Mouse (Mus musculus) stomach, embryonic 16.5 days (tissue): ENCODE results near the gene Arf4. TPM values are rescaled to one million over a fixed set of nuclear protein-coding genes. Genes with fewer than 3 reads are reported as not detected.
"Not testable (repeated sequence)": the region's sequence is repeated elsewhere in the genome, so short reads cannot be mapped to it uniquely, and the experiment has no call there.

ENCODE experiments used
- ATAC-seq: fragments of 200-750 bp; cut with Nextera tagmentation; 2 replicates; pipeline ENCODE4 v1.8.0; 2017; ENCODE audit warnings: moderate number of reproducible peaks, moderate TSS enrichment; ENCODE audit not compliant: insufficient read depth, low FRiP score
- H3K27ac ChIP-seq: fragments of 300-500 bp; sonication (generic); 2 replicates; pipeline ENCODE4 v1.5.1; 2014; ENCODE audit warnings: low read length
- H3K27me3 ChIP-seq: fragments of 300-500 bp; sonication (generic); 2 replicates; pipeline ENCODE4 v1.6.1; 2014; ENCODE audit warnings: low read length, control low read depth, mixed read lengths; ENCODE audit not compliant: control insufficient read depth, insufficient read depth
- H3K36me3 ChIP-seq: fragments of 300-500 bp; sonication (generic); 2 replicates; pipeline ENCODE4 v1.6.1; 2014; ENCODE audit warnings: low read length; ENCODE audit not compliant: control insufficient read depth, insufficient read depth
- H3K4me1 ChIP-seq: fragments of 300-500 bp; sonication (generic); 2 replicates; pipeline ENCODE4 v1.6.1; 2014; ENCODE audit warnings: low read length, control low read depth, mixed read lengths; ENCODE audit not compliant: control insufficient read depth, insufficient read depth
- H3K4me2 ChIP-seq: fragments of 300-500 bp; sonication (generic); 2 replicates; pipeline ENCODE4 v1.6.1; 2014; ENCODE audit warnings: low read depth, low read length, mixed read lengths
- H3K4me3 ChIP-seq: fragments of 300-500 bp; sonication (generic); replicated peaks from 2 replicates; pipeline ENCODE4 v1.5.1; 2014; ENCODE audit warnings: mild to moderate bottlenecking, low read length
- H3K9ac ChIP-seq: fragments of 300-500 bp; sonication (generic); 2 replicates; pipeline ENCODE4 v1.6.1; 2014; ENCODE audit warnings: low read length
- H3K9me3 ChIP-seq: fragments of 300-500 bp; sonication (generic); replicated peaks from 2 replicates; pipeline ENCODE4 v1.6.1; 2016; ENCODE audit warnings: low read length, control low read depth; ENCODE audit not compliant: control insufficient read depth
- WGBS: fragments of 180-500 bp; shearing (Covaris S2); extraction: QIAGEN DNeasy Blood & Tissue Kit; methylation state at CpG from one replicate; pipeline ENCODE4 v1.1.7; 2014; 5-methylcytosine and 5-hydroxymethylcytosine counted together
- polyA plus RNA-seq: library from polyadenylated mRNA; unstranded; fragments of >200 nt; fragmentation: Nextera tagmentation; extraction: Ambion mirVana; gene quantifications from 2 replicates; pipeline ENCODE4 v1.2.1, GENCODE M21; 2015

The Arf4 gene
- polyA plus RNA-seq, 1 experiment from 2014 or later: 647 TPM

- not testable (repeated sequence) for H3K4me3 ChIP-seq, H3K27ac ChIP-seq, H3K9ac ChIP-seq, H3K27me3 ChIP-seq, ATAC-seq, H3K9me3 ChIP-seq, H3K4me2 ChIP-seq, H3K36me3 ChIP-seq, H3K4me1 ChIP-seq
- 52% methylated on average over 17 of the region's 17 CpGs for WGBS
These were observed 34.2 kb downstream of the Arf4 start for GRCm38 (mm10) chr14:26671870-26672615.

GRCm38 (mm10) chr14:26674476-26675169 is 36.7 kb downstream of the Arf4 start:
- WGBS: 68% methylated on average over 2 of the region's 2 CpGs
- peak; percentile 59; the same call in 1 of the 2 replicates for ATAC-seq
- H3K9me3 ChIP-seq: not testable (repeated sequence)

GRCm38 (mm10) chr14:26675371-26675770 is 37.5 kb downstream of the Arf4 start:
- ATAC-seq: no peak
- H3K4me3 ChIP-seq: 0 out of 2 replicates have a peak overlapping the region, but pooled peaks have one; percentile 2
- H3K27ac ChIP-seq: peak overlapping the region; percentile 15; the same call in 1 of the 2 replicates
- H3K9ac ChIP-seq: no peak overlapping the region
- H3K4me2 ChIP-seq: peak overlapping the region; percentile 21
- 20% methylated on average over 12 of the region's 12 CpGs for WGBS
- H3K36me3 ChIP-seq: no peaks in the 10 kb centered on the region
- H3K9me3 ChIP-seq: no peaks in the 10 kb centered on the region; the same call in 1 of the 2 replicates
- H3K27me3 ChIP-seq: no peaks in the 10 kb centered on the region
- H3K4me1 ChIP-seq: peaks cover 4% of the 10 kb centered on the region; the same call in 1 of the 2 replicates

More at GRCm38 (mm10) chr14:26674476-26675169, 36.7 kb downstream of the Arf4 start:
- not testable (repeated sequence) for H3K4me1 ChIP-seq, H3K36me3 ChIP-seq, H3K4me2 ChIP-seq, H3K27me3 ChIP-seq, H3K9ac ChIP-seq, H3K4me3 ChIP-seq
- peak overlapping the region; percentile 15 for H3K27ac ChIP-seq

GRCm38 (mm10) chr14:26675791-26676190 is 37.9 kb downstream of the Arf4 start:
- H3K9ac ChIP-seq: no peak overlapping the region
- ATAC-seq: no peak
- H3K4me2 ChIP-seq: peak overlapping the region; percentile 21
- no peaks in the 10 kb centered on the region; the same call in 1 of the 2 replicates for H3K9me3 ChIP-seq
- 0 out of 2 replicates have a peak overlapping the region, but pooled peaks have one; percentile 2 for H3K4me3 ChIP-seq
- WGBS: 74% methylated on average over 5 of the region's 5 CpGs
- H3K27me3 ChIP-seq: no peaks in the 10 kb centered on the region
- no peak overlapping the region for H3K27ac ChIP-seq
- H3K36me3 ChIP-seq: no peaks in the 10 kb centered on the region
- H3K4me1 ChIP-seq: no peaks in the 10 kb centered on the region

GRCm38 (mm10) chr14:26690727-26691126 is 52.9 kb downstream of the Arf4 start:
- Histone ChIP-seq H3K27me3 (no peaks in the 10 kb centered on the region), H3K36me3 (no peaks in the 10 kb centered on the region), H3K4me3 (no peak overlapping the region), H3K4me2 (no peak overlapping the region), H3K27ac (0 out of 2 replicates have a peak overlapping the region, but pooled peaks have one; percentile 0), H3K4me1 (no peaks in the 10 kb centered on the region), H3K9me3 (no peaks in the 10 kb centered on the region), H3K9ac (no peak overlapping the region)
- 50% methylated on average over 2 of the region's 2 CpGs for WGBS
- ATAC-seq: no peak

GRCm38 (mm10) chr14:26691363-26691762 is 53.5 kb downstream of the Arf4 start:
- Histone ChIP-seq H3K36me3 (no peaks in the 10 kb centered on the region), H3K4me2 (no peak overlapping the region), H3K4me1 (no peaks in the 10 kb centered on the region), H3K9ac (no peak overlapping the region), H3K27me3 (no peaks in the 10 kb centered on the region), H3K27ac (no peak overlapping the region), H3K9me3 (no peaks in the 10 kb centered on the region), H3K4me3 (no peak overlapping the region)
- 56% methylated on average over 2 of the region's 2 CpGs for WGBS
- no peak for ATAC-seq

- Histone ChIP-seq H3K9ac (no peak within 1 kb of the TSS), H3K4me3 (no peak within 1 kb of the TSS), H3K27ac (no peak within 1 kb of the TSS), H3K27me3 (no peaks in the 10 kb centered on the region), H3K4me1 (no peaks in the 10 kb centered on the region), H3K4me2 (no peak within 1 kb of the TSS), H3K36me3 (no peaks in the 10 kb centered on the region), H3K9me3 (no peaks in the 10 kb centered on the region)
- WGBS: 70% methylated on average over 3 of the region's 3 CpGs
- no peak for ATAC-seq
These were observed 55.1 kb downstream of the Arf4 start, which contains the start of gene Dnah12 for GRCm38 (mm10) chr14:26692974-26693373. Gene Dnah12 (plus strand): TSS chr14:26693274.

GRCm38 (mm10) chr14:26697912-26698311 is 60.0 kb downstream of the Arf4 start:
- Histone ChIP-seq H3K9me3 (no peaks in the 10 kb centered on the region), H3K4me2 (no peak overlapping the region), H3K36me3 (no peaks in the 10 kb centered on the region), H3K4me1 (no peaks in the 10 kb centered on the region), H3K4me3 (no peak overlapping the region), H3K27ac (no peak overlapping the region), H3K27me3 (no peaks in the 10 kb centered on the region), H3K9ac (no peak overlapping the region)
- ATAC-seq: no peak

- ATAC-seq: not testable (repeated sequence)
These were observed 67.4 kb downstream of the Arf4 start for GRCm38 (mm10) chr14:26705246-26705645.

More at GRCm38 (mm10) chr14:26705246-26705645, 67.4 kb downstream of the Arf4 start:
- H3K36me3 ChIP-seq, H3K9ac ChIP-seq, H3K4me3 ChIP-seq, H3K4me1 ChIP-seq, H3K4me2 ChIP-seq, H3K27me3 ChIP-seq, H3K27ac ChIP-seq, H3K9me3 ChIP-seq: not testable (repeated sequence)
- WGBS: 81% methylated on average over 5 of the region's 5 CpGs
